Mouse (Mus musculus): ENCODE results near the gene Tmcc3. TPM values are rescaled to one million over a fixed set of nuclear protein-coding genes. Genes with fewer than 3 reads are reported as not detected.

Tmcc3 gene
- total RNA-seq, 2 experiments from 2014 or later: 20.2 to 27.2 TPM

DNA sequence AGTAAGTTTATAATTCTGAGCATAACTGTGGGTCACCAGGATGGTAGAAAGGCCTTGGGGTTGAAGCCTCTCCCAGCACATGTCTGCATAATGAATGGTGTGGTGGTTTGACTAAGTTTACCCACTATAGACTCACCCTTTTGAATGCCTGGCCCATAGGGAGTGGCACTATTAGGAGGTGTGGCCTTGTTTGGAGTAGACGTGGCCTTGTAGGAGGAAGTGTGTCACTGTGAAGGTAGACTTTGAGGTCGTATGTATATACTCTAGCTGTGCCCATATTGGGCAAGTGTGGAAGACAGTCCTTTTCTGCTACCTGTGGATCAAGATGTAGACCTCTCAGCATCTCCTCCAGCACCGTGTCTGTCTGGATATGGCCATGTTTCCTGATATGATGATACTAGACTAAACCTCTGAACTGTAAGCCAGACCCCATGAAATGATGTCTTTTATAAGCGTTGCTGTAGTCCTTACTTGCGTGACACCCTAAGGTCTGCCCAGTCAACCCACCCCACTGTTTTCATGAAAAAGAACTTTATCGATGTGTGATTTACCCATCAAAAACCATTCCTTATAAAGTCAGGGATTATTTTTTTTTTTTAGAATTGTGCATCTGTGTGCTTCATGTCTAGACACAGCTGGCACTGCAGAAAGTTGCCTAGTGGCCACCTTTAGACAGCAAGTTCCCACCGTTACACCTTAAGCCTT, 40.6 kb downstream of the Tmcc3 start:
- TF ChIP-seq CTCF (IDR thresholded peaks at IDR 0.05): no peak
- no peak overlapping the region for H3K27ac ChIP-seq
- no peak overlapping the region for H3K4me3 ChIP-seq
- intact Hi-C loops (cut with DNase I): no loop called here
- DNase-seq (ENCODE audit: extremely low spot score in 1 of 2, low spot score in 2 of 2): no peak

DNA sequence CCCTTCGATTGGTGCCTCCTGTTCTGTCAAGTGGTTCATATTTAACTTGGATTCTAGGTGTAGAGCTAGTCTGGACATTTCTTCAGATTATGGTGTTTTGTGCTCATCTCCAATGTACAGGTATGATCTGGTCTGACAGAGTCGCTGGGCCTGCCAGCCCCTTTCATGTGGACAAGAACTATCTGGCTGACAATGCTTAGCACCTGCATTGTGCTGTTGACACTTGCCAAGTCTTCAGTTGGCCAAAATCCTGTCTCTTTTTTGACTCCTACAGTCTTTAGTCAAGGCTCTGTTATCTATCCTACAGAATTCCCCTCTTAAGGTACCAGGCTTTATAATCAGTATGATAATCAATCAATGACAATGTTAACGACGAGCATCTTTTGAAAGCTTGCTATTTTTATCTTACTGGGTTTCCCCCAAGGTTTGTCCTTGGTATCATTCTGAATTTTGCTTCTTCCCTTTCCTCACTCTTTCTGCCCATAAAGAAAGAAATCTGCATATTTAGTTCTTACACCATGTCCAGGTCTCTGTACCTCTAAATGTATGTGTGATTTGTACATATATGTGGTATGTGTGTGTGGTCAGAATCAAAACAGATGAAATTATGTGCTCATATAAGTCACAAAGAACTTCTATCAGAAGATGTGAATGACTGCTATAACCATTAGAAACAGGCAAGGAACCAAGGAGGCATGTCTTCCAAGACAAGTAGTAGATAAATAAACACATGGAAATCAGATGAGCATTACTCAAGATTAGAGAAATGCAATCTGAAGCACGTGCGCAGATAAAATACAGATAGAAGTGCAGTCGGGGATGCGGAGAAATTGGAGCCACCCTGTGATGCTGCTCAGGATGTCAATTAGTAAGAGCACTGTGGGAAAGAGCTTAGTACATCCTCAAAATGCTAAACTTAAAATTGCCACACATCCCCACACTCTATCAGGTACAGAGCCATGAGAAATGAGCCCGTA, 41.4 kb downstream of the Tmcc3 start:
- no peak for DNase-seq (ENCODE audit: extremely low spot score in 1 of 2, low spot score in 2 of 2)
- Histone ChIP-seq H3K27ac (no peak overlapping the region), H3K4me3 (no peak overlapping the region)
- intact Hi-C loops (cut with DNase I): no loop called here
- TF ChIP-seq CTCF (IDR thresholded peaks at IDR 0.05): no peak

DNA sequence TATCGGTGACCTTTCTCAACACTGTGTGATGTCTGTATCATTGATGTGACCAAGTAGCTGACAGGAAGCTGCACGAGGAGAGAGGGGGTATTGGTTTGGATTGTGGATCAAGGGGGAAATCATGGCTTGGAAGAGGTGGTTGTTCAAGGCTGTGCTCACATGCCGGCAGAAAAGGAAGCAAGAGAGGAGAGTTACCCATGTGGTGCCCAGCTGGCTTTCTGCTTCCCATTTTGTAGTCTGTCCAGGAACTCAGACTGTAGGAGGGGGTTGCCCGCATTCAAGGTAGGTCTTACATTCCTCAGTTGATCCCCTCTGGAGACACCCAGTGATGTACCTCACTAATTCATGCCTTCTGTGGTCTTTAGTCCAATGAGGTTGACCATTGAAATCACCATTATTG, 42.3 kb downstream of the Tmcc3 start:
- no peak overlapping the region for H3K27ac ChIP-seq
- DNase-seq (ENCODE audit: extremely low spot score in 1 of 2, low spot score in 2 of 2): no peak
- intact Hi-C loops (cut with DNase I): no loop called here
- no peak for TF ChIP-seq CTCF (IDR thresholded peaks at IDR 0.05)
- no peak overlapping the region for H3K4me3 ChIP-seq

DNA sequence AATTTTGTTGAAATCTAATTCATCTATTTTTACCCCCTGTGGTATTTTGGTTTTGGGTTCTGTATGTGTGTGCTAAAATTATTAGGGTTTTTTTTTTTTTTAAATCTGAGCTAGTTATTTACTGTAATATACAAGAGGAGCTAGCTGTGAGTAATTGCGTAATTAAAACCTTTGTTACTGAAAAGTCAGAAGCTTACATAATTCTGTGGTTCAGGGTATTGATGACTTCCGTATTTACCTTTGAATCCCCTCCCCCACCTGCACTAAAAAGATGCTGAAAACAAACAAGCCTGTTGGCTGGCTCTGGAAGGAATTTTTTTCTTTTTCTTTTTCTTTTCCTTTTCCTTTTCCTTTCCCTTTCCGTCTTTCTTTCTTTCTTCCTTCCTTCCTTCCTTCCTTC, 42.7 kb downstream of the Tmcc3 start:
- no peak for TF ChIP-seq CTCF (IDR thresholded peaks at IDR 0.05)
- H3K4me3 ChIP-seq: no peak overlapping the region
- no peak for DNase-seq (ENCODE audit: extremely low spot score in 1 of 2, low spot score in 2 of 2)
- intact Hi-C loops (cut with DNase I): no loop called here
- H3K27ac ChIP-seq: no peak overlapping the region

DNA sequence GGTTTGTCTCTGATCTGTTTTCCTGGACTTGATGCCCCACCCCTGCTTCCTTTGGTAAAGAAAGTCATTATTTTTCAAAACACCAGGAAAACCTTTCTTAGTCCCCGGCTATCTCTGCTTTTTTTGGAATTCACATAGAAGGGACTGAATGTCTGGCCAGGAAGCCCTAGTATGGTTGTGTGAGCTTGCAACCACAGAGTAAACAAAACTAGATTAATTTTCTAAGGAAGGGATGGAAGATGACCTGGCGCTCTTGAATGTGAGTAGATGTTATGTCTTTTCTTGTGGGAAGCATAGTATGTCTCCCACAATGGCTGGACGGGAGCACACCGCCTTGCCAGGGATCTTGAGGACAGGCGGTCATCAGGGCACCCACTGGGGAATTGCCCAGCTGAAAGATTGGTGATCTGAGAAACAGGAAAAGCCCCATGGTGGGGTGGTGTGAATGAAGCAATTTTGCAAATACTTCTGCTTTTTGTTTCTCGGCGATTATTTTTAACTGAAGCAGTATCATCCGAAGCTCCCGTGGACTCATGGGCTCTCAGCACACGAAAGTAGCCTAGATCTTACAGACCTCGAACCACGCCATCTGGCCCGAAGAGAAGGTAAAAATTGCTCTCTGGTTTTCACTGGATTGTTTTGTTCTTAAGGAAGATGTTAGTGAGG, 44.9 kb downstream of the Tmcc3 start:
- no peak for DNase-seq (ENCODE audit: extremely low spot score in 1 of 2, low spot score in 2 of 2)
- intact Hi-C loops (cut with DNase I): no loop called here
- Histone ChIP-seq H3K4me3 (no peak overlapping the region), H3K27ac (no peak overlapping the region)
- no peak for TF ChIP-seq CTCF (IDR thresholded peaks at IDR 0.05)

DNA sequence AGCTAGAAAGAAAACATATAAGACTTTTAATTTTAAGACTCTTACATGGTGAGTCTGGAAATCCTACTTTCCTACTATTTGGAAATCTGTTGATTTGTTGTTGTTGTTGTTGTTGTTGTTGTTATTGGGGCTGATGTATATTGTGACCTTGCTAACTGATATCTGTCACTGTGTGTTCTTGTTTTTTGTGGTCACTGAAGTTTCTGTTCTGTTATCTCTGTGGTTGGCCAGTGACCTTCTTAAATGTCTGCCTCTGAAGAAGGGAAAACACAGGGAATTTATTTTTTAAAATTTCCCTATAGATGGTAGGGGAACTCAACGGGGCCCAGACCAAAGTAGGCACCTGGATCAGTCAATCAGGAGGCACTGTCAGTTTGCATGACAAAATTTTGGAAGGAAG, 48.9 kb downstream of the Tmcc3 start:
- intact Hi-C loops (cut with DNase I): no loop called here
- Histone ChIP-seq H3K27ac (no peak overlapping the region), H3K4me3 (no peak overlapping the region)
- no peak for TF ChIP-seq CTCF (IDR thresholded peaks at IDR 0.05)
- DNase-seq (ENCODE audit: extremely low spot score in 1 of 2, low spot score in 2 of 2): no peak

DNA sequence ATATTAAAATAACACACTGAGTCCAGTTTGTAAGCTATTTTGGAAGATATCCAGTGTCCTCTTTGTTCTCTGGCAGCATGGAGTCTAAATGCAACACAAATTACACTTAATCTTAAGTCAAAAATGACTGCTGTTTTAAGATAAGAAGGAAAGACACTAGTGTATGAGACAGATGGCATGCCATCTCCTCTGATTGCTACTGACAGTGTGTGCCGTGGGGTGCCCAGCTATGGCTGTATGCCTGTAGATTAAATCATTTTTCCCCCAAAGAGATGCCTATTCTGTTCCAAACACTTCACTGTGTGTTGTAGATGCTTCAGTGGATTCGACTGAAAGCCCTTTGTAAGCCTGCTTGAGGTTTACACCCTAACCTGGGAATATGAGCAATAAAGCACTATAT, 59.5 kb downstream of the Tmcc3 start:
- no peak for TF ChIP-seq CTCF (IDR thresholded peaks at IDR 0.05)
- no peak for DNase-seq (ENCODE audit: extremely low spot score in 1 of 2, low spot score in 2 of 2)
- intact Hi-C loops (cut with DNase I): loop anchor here (10.0 kb wide), 1 partner anchor 156 kb away; no protein-coding TSS in a partner anchor
- H3K4me3 ChIP-seq: no peak overlapping the region
- H3K27ac ChIP-seq: no peak overlapping the region

DNA sequence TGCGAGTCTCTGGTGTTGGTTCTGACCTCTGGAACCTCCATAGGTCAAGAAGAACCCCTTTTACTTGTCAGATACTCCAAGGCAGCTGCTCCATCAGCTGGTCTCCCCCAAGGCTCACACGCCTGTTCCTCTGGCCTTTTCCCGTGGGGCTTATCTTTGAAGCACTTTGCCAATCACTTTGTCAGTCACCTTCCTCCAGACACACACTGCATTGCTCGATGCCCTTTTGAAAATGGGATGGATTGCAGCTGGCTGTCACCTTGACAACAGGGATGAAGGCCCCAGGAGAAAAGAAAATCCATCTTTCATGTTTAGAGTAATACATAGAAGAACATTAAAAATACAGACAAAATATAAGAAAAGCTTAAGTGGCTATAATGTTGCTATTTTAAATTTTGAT, 65.2 kb downstream of the Tmcc3 start:
- intact Hi-C loops (cut with DNase I): loop anchor here (10.0 kb wide), 1 partner anchor 162 kb away; no protein-coding TSS in a partner anchor
- H3K4me3 ChIP-seq: no peak overlapping the region
- DNase-seq (ENCODE audit: extremely low spot score in 1 of 2, low spot score in 2 of 2): no peak
- no peak for TF ChIP-seq CTCF (IDR thresholded peaks at IDR 0.05)
- no peak overlapping the region for H3K27ac ChIP-seq

DNA sequence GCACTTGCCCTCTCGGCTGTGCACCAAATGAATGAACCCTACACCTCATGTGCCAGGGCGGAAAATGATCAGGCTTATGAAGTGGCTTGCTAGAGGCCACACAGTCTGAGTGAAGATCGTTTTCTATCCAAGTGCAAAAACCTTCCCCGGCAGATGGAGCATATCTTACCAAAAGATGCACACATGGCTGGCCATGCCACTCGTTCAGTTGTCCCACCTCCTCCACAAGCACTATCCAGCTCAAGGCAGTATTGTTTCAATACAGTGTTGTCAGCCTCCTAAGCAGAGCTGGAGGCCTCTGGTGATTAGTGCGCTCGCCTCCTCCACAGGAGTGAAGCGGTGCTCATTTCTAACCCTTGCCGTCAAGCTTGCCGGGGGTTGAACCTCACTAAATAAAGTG, 66.1 kb downstream of the Tmcc3 start:
- peak overlapping the region; percentile 36 for H3K4me3 ChIP-seq

DNA sequence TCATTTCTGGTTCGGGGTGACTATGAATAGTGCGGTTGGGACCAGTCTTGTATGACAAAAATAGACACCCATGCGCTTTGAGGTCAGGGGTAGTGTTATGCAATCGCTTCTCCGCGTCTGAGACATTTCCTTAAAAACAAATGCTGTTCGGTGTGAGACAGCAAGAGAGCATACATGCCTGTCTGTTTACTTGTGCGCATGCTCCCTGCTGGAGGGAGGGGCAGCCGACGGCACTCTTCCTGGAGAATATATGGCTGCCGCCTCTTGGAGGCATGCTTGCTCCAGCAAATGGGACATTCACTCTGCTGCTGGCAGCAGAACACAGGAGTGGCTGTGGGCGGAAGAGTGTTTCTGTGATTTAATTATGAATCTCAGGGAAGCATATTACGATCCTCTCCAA, 66.6 kb downstream of the Tmcc3 start:
- TF ChIP-seq CTCF (IDR thresholded peaks at IDR 0.05): peak; percentile 53
- Histone ChIP-seq H3K27ac (peak overlapping the region; percentile 71), H3K4me3 (peak overlapping the region; percentile 36)
- peak; percentile 82 to 84 for DNase-seq (ENCODE audit: extremely low spot score in 1 of 2, low spot score in 2 of 2)
- intact Hi-C loops (cut with DNase I): loop anchor here (10.0 kb wide), 1 partner anchor 164 kb away; no protein-coding TSS in a partner anchor

More for the DNA sequence above, 66.1 kb downstream of the Tmcc3 start:
- H3K27ac ChIP-seq: peak overlapping the region; percentile 71
- peak; percentile 15 to 20 for DNase-seq (ENCODE audit: extremely low spot score in 1 of 2, low spot score in 2 of 2)
- no peak for TF ChIP-seq CTCF (IDR thresholded peaks at IDR 0.05)
- intact Hi-C loops (cut with DNase I): loop anchor here (10.0 kb wide), 1 partner anchor 163 kb away; no protein-coding TSS in a partner anchor

DNA sequence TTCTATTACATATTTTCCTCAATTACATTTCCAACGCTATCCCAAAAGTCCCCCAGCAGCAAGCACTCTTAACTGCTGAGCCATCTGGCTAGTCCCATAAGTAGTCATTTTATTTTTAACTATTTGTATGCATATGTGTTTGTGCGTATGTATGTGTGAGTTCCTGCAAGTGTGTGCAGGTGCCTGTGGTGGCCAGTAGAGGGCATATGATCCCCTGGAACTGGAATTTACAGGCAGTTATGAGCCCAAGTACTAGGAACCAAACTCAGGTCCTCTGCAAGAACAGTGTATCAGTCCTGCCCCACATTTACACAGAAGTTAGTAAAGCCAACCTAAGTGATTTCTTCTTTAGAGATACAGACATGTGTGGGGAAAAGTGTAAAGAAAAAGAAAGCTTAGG, 68.3 kb downstream of the Tmcc3 start:
- no peak overlapping the region for H3K4me3 ChIP-seq
- H3K27ac ChIP-seq: no peak overlapping the region
- peak; percentile 31 for TF ChIP-seq CTCF (IDR thresholded peaks at IDR 0.05)
- DNase-seq (ENCODE audit: extremely low spot score in 1 of 2, low spot score in 2 of 2): no peak
- intact Hi-C loops (cut with DNase I): no loop called here
